Mouse (Mus musculus) lung, postnatal 0 days (tissue): ENCODE results near the gene Cul5. TPM values are rescaled to one million over a fixed set of nuclear protein-coding genes. Genes with fewer than 3 reads are reported as not detected.

Source experiments
- ATAC-seq: fragments of 200-750 bp; cut with Nextera tagmentation; 2 replicates; pipeline ENCODE4 v1.8.0; 2017; ENCODE audit warnings: moderate library complexity
- DNase-seq: peaks from one replicate; pipeline ENCODE4 v3.0.0-alpha.2; 2016; ENCODE audit warnings: low spot score
- H3K27ac ChIP-seq: fragments of 300-500 bp; sonication (generic); 2 replicates; pipeline ENCODE4 v1.5.1; 2014; ENCODE audit warnings: antibody characterized with exemption, mild to moderate bottlenecking, low read length, mixed read lengths
- H3K27me3 ChIP-seq: fragments of 300-500 bp; sonication (generic); replicated peaks from 2 replicates; pipeline ENCODE4 v1.6.1; 2014; ENCODE audit warnings: low read length, mixed read lengths; ENCODE audit not compliant: insufficient read depth
- H3K36me3 ChIP-seq: fragments of 300-500 bp; sonication (generic); 2 replicates; pipeline ENCODE4 v1.6.1; 2014; ENCODE audit warnings: low read length, mixed read lengths; ENCODE audit not compliant: insufficient read depth
- H3K4me1 ChIP-seq: fragments of 300-500 bp; sonication (generic); 2 replicates; pipeline ENCODE4 v1.6.1; 2014; ENCODE audit warnings: antibody characterized with exemption, low read depth, low read length, mixed read lengths; ENCODE audit not compliant: insufficient read depth
- H3K4me2 ChIP-seq: fragments of 300-500 bp; sonication (generic); replicated peaks from 2 replicates; pipeline ENCODE4 v1.6.1; 2014; ENCODE audit warnings: low read depth, mild to moderate bottlenecking, low read length, moderate library complexity, mixed read lengths
- H3K4me3 ChIP-seq: fragments of 300-500 bp; sonication (generic); 2 replicates; pipeline ENCODE4 v1.5.1; 2014; ENCODE audit warnings: low read depth, low read length
- H3K9ac ChIP-seq: fragments of 300-500 bp; sonication (generic); replicated peaks from 2 replicates; pipeline ENCODE4 v1.6.1; 2014; ENCODE audit warnings: low read depth, mild to moderate bottlenecking
- H3K9me3 ChIP-seq: fragments of 300-500 bp; sonication (generic); 2 replicates; pipeline ENCODE4 v1.6.1; 2016; ENCODE audit warnings: low read length, mixed read lengths
- CTCF ChIP-seq: IDR thresholded peaks from 2 replicates; pipeline ENCODE4 v1.5.1; 2016; ENCODE audit warnings: antibody characterized with exemption, mild to moderate bottlenecking
- EP300 ChIP-seq: IDR thresholded peaks from 2 replicates; pipeline ENCODE4 v1.6.1; 2016; ENCODE audit warnings: antibody characterized with exemption, mild to moderate bottlenecking, control low read depth
- WGBS: fragments of 180-500 bp; shearing (Covaris S2); extraction: QIAGEN DNeasy Blood & Tissue Kit; methylation state at CpG from one replicate; pipeline ENCODE4 v1.1.7; 2014; 5-methylcytosine and 5-hydroxymethylcytosine counted together
- polyA plus RNA-seq: library from polyadenylated mRNA; unstranded; fragments of >200 nt; fragmentation: Nextera tagmentation; extraction: Ambion mirVana; gene quantifications from 2 replicates; pipeline ENCODE4 v1.2.1, GENCODE M21; 2015

The Cul5 gene
- polyA plus RNA-seq, 1 experiment from 2014 or later = 25.2 TPM

GRCm38 (mm10) chr9:53693718-53694117, 23.9 kb upstream of the Cul5 start:
- DNase-seq = no peak
- no peaks in the 10 kb centered on the region for H3K27me3 ChIP-seq
- ATAC-seq = no peak
- no peaks in the 10 kb centered on the region for H3K9me3 ChIP-seq
- no peak overlapping the region for H3K9ac ChIP-seq
- no peaks in the 10 kb centered on the region for H3K4me1 ChIP-seq
- 57% methylated on average over 1 of the region's 1 CpGs for WGBS
- TF ChIP-seq EP300 (no peak), CTCF (no peak)
- H3K4me3 ChIP-seq = no peak overlapping the region
- no peak overlapping the region for H3K27ac ChIP-seq
- H3K4me2 ChIP-seq = no peak overlapping the region
- no peaks in the 10 kb centered on the region for H3K36me3 ChIP-seq

DNA sequence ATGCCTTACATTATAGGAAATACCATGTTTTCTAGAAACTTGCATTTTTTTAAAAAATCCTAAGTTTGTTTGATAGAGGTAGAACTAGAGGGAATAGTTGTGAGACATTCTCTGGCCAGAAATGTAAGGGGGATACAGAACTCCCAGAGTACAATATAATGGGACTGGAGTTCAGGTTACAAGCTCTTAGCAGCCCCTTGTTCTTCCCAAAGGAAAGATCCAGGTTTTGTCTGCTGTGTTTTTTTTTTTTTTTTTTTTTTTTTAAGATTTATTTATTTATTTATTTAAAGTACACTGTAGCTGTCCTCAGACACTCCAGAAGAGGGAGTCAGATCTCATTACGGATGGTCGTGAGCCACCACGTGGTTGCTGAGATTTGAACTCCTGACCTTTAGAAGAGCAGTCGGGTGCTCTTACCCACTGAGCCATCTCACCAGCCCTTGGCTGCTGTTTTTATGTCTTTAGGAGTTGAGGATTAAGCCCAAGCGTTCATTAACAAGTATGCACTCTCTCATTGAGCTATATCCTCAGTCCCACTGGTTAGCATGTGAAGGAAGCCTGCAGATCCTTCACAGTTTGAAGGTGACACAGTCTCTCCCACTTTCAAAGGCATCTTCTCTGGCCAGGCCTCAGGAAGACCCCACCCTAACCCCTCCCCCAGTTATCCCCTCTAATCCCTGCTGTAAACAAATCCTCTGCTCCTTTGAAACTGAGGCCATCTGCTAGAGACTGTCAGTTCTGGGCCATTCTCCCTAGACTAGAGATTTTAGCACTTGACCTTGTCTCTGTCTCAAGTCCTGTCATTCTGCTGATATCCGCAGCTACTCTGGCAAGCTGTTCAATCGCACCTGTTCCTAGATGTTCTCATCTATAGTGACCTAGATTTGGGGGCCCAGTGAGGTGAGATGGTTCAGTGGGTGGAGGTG, 22.2 kb upstream of the Cul5 start:
- 40% methylated on average over 7 of the region's 7 CpGs for WGBS
- ATAC-seq = no peak

GRCm38 (mm10) chr9:53680851-53681250, 11.0 kb upstream of the Cul5 start:
- Histone ChIP-seq H3K9ac (no peak overlapping the region), H3K27me3 (no peaks in the 10 kb centered on the region), H3K9me3 (no peaks in the 10 kb centered on the region), H3K4me3 (no peak overlapping the region), H3K36me3 (no peaks in the 10 kb centered on the region), H3K4me2 (no peak overlapping the region), H3K27ac (no peak overlapping the region), H3K4me1 (no peaks in the 10 kb centered on the region)
- DNase-seq (no peak), ATAC-seq (no peak)
- WGBS = 89% methylated on average over 1 of the region's 1 CpGs
- no peak for TF ChIP-seq EP300
- no peak for TF ChIP-seq CTCF

More for the DNA sequence above, 22.2 kb upstream of the Cul5 start:
- Histone ChIP-seq H3K9ac (no peak overlapping the region), H3K27ac (no peak overlapping the region), H3K4me1 (no peaks in the 10 kb centered on the region), H3K9me3 (no peaks in the 10 kb centered on the region), H3K4me2 (no peak overlapping the region), H3K27me3 (no peaks in the 10 kb centered on the region), H3K36me3 (no peaks in the 10 kb centered on the region), H3K4me3 (no peak overlapping the region)
- DNase-seq = no peak
- TF ChIP-seq CTCF = no peak
- no peak for TF ChIP-seq EP300

- H3K4me3 ChIP-seq = no peak overlapping the region
- no peak overlapping the region for H3K27ac ChIP-seq
- H3K36me3 ChIP-seq = no peaks in the 10 kb centered on the region
- no peaks in the 10 kb centered on the region for H3K4me1 ChIP-seq
- no peak overlapping the region for H3K4me2 ChIP-seq
- DNase-seq (no peak), ATAC-seq (no peak)
- H3K27me3 ChIP-seq = no peaks in the 10 kb centered on the region
- TF ChIP-seq EP300 (no peak), CTCF (no peak)
- H3K9me3 ChIP-seq = no peaks in the 10 kb centered on the region
- no peak overlapping the region for H3K9ac ChIP-seq
- WGBS = 59% methylated on average over 4 of the region's 4 CpGs
Measured at GRCm38 (mm10) chr9:53676921-53677320, 7.1 kb upstream of the Cul5 start.

GRCm38 (mm10) chr9:53673571-53673970, 3.8 kb upstream of the Cul5 start:
- Histone ChIP-seq H3K9ac (no peak overlapping the region), H3K4me1 (no peaks in the 10 kb centered on the region), H3K9me3 (no peaks in the 10 kb centered on the region), H3K27me3 (no peaks in the 10 kb centered on the region), H3K36me3 (no peaks in the 10 kb centered on the region), H3K27ac (no peak overlapping the region), H3K4me2 (no peak overlapping the region), H3K4me3 (no peak overlapping the region)
- ATAC-seq (peak; percentile 52; the same call in 1 of the 2 replicates), DNase-seq (peak; percentile 83)
- 10% methylated on average over 3 of the region's 3 CpGs for WGBS
- TF ChIP-seq EP300 (no peak), CTCF (peak; percentile 87)

GRCm38 (mm10) chr9:53667020-53667669, 2.7 kb downstream of the Cul5 start:
- H3K27ac ChIP-seq = peak overlapping the region; percentile 98
- peak overlapping the region; percentile 100 for H3K9ac ChIP-seq
- 5% methylated on average over 66 of the region's 74 CpGs for WGBS
- peak; percentile 93 for DNase-seq
- H3K27me3 ChIP-seq = no peaks in the 10 kb centered on the region
- no peaks in the 10 kb centered on the region for H3K9me3 ChIP-seq
- H3K4me1 ChIP-seq = peaks cover 5% of the 10 kb centered on the region; the same call in 1 of the 2 replicates
- H3K36me3 ChIP-seq = no peaks in the 10 kb centered on the region
- peak overlapping the region; percentile 98 for H3K4me3 ChIP-seq
- TF ChIP-seq EP300 (peak; percentile 48; the same call in 1 of the 2 replicates), CTCF (peak; percentile 93)
- peak overlapping the region; percentile 86 for H3K4me2 ChIP-seq
- ATAC-seq = peak; percentile 98
